Mouse (Mus musculus) E14TG2a.4 (cell line): ENCODE measurements around the gene Ptprm.

Experiments
- CTCF ChIP-seq: conservative IDR thresholded peaks from 2 replicates; pipeline ENCODE4 v1.5.1; 2014; ENCODE audit warnings: low read length
- POU5F1 ChIP-seq: IDR thresholded peaks from 2 replicates; pipeline ENCODE4 v1.6.1; 2014; ENCODE audit warnings: low read length, borderline replicate concordance

DNA sequence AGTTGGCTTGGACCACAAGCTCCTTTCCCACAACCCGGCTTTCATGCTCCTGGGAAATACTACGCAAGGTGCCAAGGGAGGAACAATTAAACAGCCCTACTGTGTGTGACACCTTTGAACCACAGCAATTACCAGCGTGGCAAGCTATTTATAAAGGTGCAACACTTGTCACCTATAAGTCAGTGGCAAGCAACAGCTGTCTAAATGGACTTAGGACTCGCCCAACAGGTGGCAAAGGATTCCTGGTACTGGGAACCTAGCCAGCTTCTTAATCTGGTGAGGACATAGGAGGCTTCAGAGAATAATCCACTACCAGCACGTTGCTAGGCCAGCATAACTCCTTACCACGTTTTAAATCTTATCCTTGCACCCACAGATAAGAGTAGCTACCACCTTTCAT lies 315.7 kb downstream of the Ptprm start:
- TF ChIP-seq CTCF (no peak), POU5F1 (no peak)
